Mouse (Mus musculus) 3134 (cell line): Measurements from ENCODE around the gene Pitpna.

ENCODE experiments used
- DNase-seq: peaks from one replicate; pipeline ENCODE4 v3.0.0-alpha.2; 2011; ENCODE audit warnings: low spot score; ENCODE audit not compliant: insufficient read length; ENCODE audit errors: extremely low read depth

Gene Pitpna

GRCm38 (mm10) chr11:75630098-75630497 is 42.2 kb downstream of the Pitpna start:
- DNase-seq = no peak

- DNase-seq = peak; percentile 99
Observed at GRCm38 (mm10) chr11:75630645-75631229, 42.8 kb downstream of the Pitpna start, which contains the start of gene Inpp5k. Gene Inpp5k (plus strand): TSS chr11:75630988.

- DNase-seq = no peak
Observed at GRCm38 (mm10) chr11:75631561-75632225, 43.8 kb downstream of the Pitpna start.

- DNase-seq = no peak
Observed at GRCm38 (mm10) chr11:75632921-75633320, 45.0 kb downstream of the Pitpna start.

- DNase-seq = no peak
Observed at GRCm38 (mm10) chr11:75634801-75635200, 46.9 kb downstream of the Pitpna start.

- no peak for DNase-seq
Observed at GRCm38 (mm10) chr11:75635315-75635714, 47.4 kb downstream of the Pitpna start.

- no peak for DNase-seq
Observed at GRCm38 (mm10) chr11:75643323-75643722, 55.4 kb downstream of the Pitpna start.

- DNase-seq = no peak
Observed at GRCm38 (mm10) chr11:75644684-75645083, 56.8 kb downstream of the Pitpna start.

GRCm38 (mm10) chr11:75647681-75648211 is 59.8 kb downstream of the Pitpna start:
- DNase-seq = peak; percentile 45

GRCm38 (mm10) chr11:75649155-75649561 is 61.3 kb downstream of the Pitpna start:
- no peak for DNase-seq

GRCm38 (mm10) chr11:75650311-75650710 is 62.4 kb downstream of the Pitpna start, which contains the start of gene Myo1c:
Gene Myo1c (plus strand): TSS chr11:75650504.
- no peak for DNase-seq

- no peak for DNase-seq
Observed at GRCm38 (mm10) chr11:75650958-75651425, 63.1 kb downstream of the Pitpna start.

GRCm38 (mm10) chr11:75651426-75652221 is 63.7 kb downstream of the Pitpna start:
- peak; percentile 88 for DNase-seq

- no peak for DNase-seq
Observed at GRCm38 (mm10) chr11:75652222-75652941, 64.5 kb downstream of the Pitpna start.

GRCm38 (mm10) chr11:75652942-75653684 is 65.2 kb downstream of the Pitpna start:
- DNase-seq = peak; percentile 48

- peak; percentile 99 for DNase-seq
Observed at GRCm38 (mm10) chr11:75653781-75654470, 66.0 kb downstream of the Pitpna start.

- DNase-seq = peak; percentile 47
Observed at GRCm38 (mm10) chr11:75654471-75655390, 66.8 kb downstream of the Pitpna start.
